Mouse (Mus musculus) midbrain, embryonic 13.5 days (tissue): ENCODE data around the gene Ptger1. TPM values are rescaled to one million over a fixed set of nuclear protein-coding genes. Genes with fewer than 3 reads are reported as not detected.

Source experiments
- ATAC-seq: fragments of 200-750 bp; cut with Nextera tagmentation; 2 replicates; pipeline ENCODE4 v1.8.0; 2017; ENCODE audit warnings: mild to moderate bottlenecking, moderate TSS enrichment, moderate library complexity
- H3K27ac ChIP-seq: fragments of 300-500 bp; sonication (generic); 2 replicates; pipeline ENCODE4 v1.5.1; 2015; ENCODE audit warnings: inconsistent platforms, mild to moderate bottlenecking, moderate library complexity
- H3K27me3 ChIP-seq: fragments of 300-500 bp; sonication (generic); 2 replicates; pipeline ENCODE4 v1.6.1; 2015; ENCODE audit warnings: mild to moderate bottlenecking, inconsistent platforms
- H3K36me3 ChIP-seq: fragments of 300-500 bp; sonication (generic); 2 replicates; pipeline ENCODE4 v1.6.1; 2015; ENCODE audit warnings: mild to moderate bottlenecking, inconsistent platforms
- H3K4me1 ChIP-seq: fragments of 300-500 bp; sonication (generic); replicated peaks from 2 replicates; pipeline ENCODE4 v1.6.1; 2015; ENCODE audit warnings: inconsistent platforms
- H3K4me2 ChIP-seq: fragments of 300-500 bp; sonication (generic); replicated peaks from 2 replicates; pipeline ENCODE4 v1.6.1; 2015; ENCODE audit warnings: moderate library complexity, mild to moderate bottlenecking, inconsistent platforms
- H3K4me3 ChIP-seq: fragments of 300-500 bp; sonication (generic); replicated peaks from 2 replicates; pipeline ENCODE4 v1.5.1; 2015; ENCODE audit warnings: mild to moderate bottlenecking, inconsistent platforms
- H3K9ac ChIP-seq: fragments of 300-500 bp; sonication (generic); replicated peaks from 2 replicates; pipeline ENCODE4 v1.6.1; 2015; ENCODE audit warnings: mild to moderate bottlenecking, inconsistent platforms
- H3K9me3 ChIP-seq: fragments of 300-500 bp; sonication (generic); 2 replicates; pipeline ENCODE4 v1.6.1; 2016; ENCODE audit warnings: mild to moderate bottlenecking, inconsistent platforms
- WGBS: fragments of 180-500 bp; shearing (Covaris S2); methylation state at CpG from one replicate; pipeline ENCODE4 v1.1.7; 2015; 5-methylcytosine and 5-hydroxymethylcytosine counted together
- polyA plus RNA-seq: library from polyadenylated mRNA; unstranded; fragments of >200 nt; fragmentation: Nextera tagmentation; extraction: Ambion mirVana; gene quantifications from 2 replicates; pipeline ENCODE4 v1.2.1, GENCODE M21; 2015

Gene Ptger1
- polyA plus RNA-seq, 1 experiment from 2014 or later: 0.75 TPM

- H3K27me3 ChIP-seq: no peaks in the 10 kb centered on the region
- H3K4me3 ChIP-seq: peak overlapping the region; percentile 93
- peak overlapping the region; percentile 75 for H3K27ac ChIP-seq
- peak overlapping the region; percentile 96 for H3K4me2 ChIP-seq
- H3K9ac ChIP-seq: peak overlapping the region; percentile 95
- H3K36me3 ChIP-seq: no peaks in the 10 kb centered on the region
- peaks cover 27% of the 10 kb centered on the region for H3K4me1 ChIP-seq
- ATAC-seq: no peak
- 52% methylated on average over 9 of the region's 9 CpGs for WGBS
- H3K9me3 ChIP-seq: no peaks in the 10 kb centered on the region
Observed at GRCm38 (mm10) chr8:83699566-83699965, 33.1 kb downstream of the Ptger1 start.

- H3K9me3 ChIP-seq: no peaks in the 10 kb centered on the region
- no peak overlapping the region for H3K27ac ChIP-seq
- peaks cover 27% of the 10 kb centered on the region for H3K4me1 ChIP-seq
- no peaks in the 10 kb centered on the region for H3K27me3 ChIP-seq
- H3K4me2 ChIP-seq: no peak overlapping the region
- H3K4me3 ChIP-seq: no peak overlapping the region
- no peak for ATAC-seq
- H3K36me3 ChIP-seq: no peaks in the 10 kb centered on the region
- WGBS: 84% methylated on average over 9 of the region's 9 CpGs
- no peak overlapping the region for H3K9ac ChIP-seq
Observed at GRCm38 (mm10) chr8:83700423-83701085, 34.1 kb downstream of the Ptger1 start.

- Histone ChIP-seq H3K27ac (no peak overlapping the region), H3K4me1 (peaks cover 11% of the 10 kb centered on the region), H3K27me3 (no peaks in the 10 kb centered on the region), H3K4me3 (no peak overlapping the region), H3K36me3 (no peaks in the 10 kb centered on the region), H3K9me3 (no peaks in the 10 kb centered on the region), H3K9ac (no peak overlapping the region), H3K4me2 (no peak overlapping the region)
- no peak for ATAC-seq
- 88% methylated on average over 4 of the region's 4 CpGs for WGBS
Observed at GRCm38 (mm10) chr8:83703426-83703825, 36.9 kb downstream of the Ptger1 start.

- Histone ChIP-seq H3K4me2 (no peak overlapping the region), H3K9ac (no peak overlapping the region), H3K9me3 (no peaks in the 10 kb centered on the region), H3K4me1 (no peaks in the 10 kb centered on the region), H3K27me3 (no peaks in the 10 kb centered on the region), H3K27ac (no peak overlapping the region), H3K36me3 (no peaks in the 10 kb centered on the region), H3K4me3 (no peak overlapping the region)
- WGBS: 65% methylated on average over 5 of the region's 5 CpGs
- ATAC-seq: no peak
Observed at GRCm38 (mm10) chr8:83706411-83706810, 39.9 kb downstream of the Ptger1 start.

- WGBS: 81% methylated on average over 8 of the region's 8 CpGs
- H3K4me1 ChIP-seq: no peaks in the 10 kb centered on the region
- H3K27ac ChIP-seq: no peak overlapping the region
- no peak overlapping the region for H3K9ac ChIP-seq
- H3K4me2 ChIP-seq: no peak overlapping the region
- no peaks in the 10 kb centered on the region for H3K9me3 ChIP-seq
- H3K27me3 ChIP-seq: no peaks in the 10 kb centered on the region
- no peaks in the 10 kb centered on the region for H3K36me3 ChIP-seq
- no peak overlapping the region for H3K4me3 ChIP-seq
- ATAC-seq: no peak
Observed at GRCm38 (mm10) chr8:83707554-83707953, 41.1 kb downstream of the Ptger1 start.

GRCm38 (mm10) chr8:83714676-83715030 is 48.2 kb downstream of the Ptger1 start:
- Histone ChIP-seq H3K9ac (no peak overlapping the region), H3K27ac (peak overlapping the region; percentile 67), H3K4me2 (peak overlapping the region; percentile 75), H3K9me3 (no peaks in the 10 kb centered on the region), H3K4me3 (peak overlapping the region; percentile 98), H3K4me1 (peaks cover 19% of the 10 kb centered on the region), H3K36me3 (peaks cover 6% of the 10 kb centered on the region), H3K27me3 (0 out of 2 replicates have a peak, but pooled peaks cover 2% of the 10 kb centered on the region)
- peak; percentile 63; the same call in 1 of the 2 replicates for ATAC-seq
- 18% methylated on average over 8 of the region's 8 CpGs for WGBS

GRCm38 (mm10) chr8:83715031-83715690 is 48.7 kb downstream of the Ptger1 start, which contains the start of gene Ddx39:
TSS of gene Ddx39 (plus strand) at chr8:83715177.
- Histone ChIP-seq H3K36me3 (peaks cover 11% of the 10 kb centered on the region), H3K4me1 (peaks cover 19% of the 10 kb centered on the region), H3K9me3 (no peaks in the 10 kb centered on the region), H3K4me3 (peak within 1 kb of the TSS; percentile 98), H3K4me2 (peak within 1 kb of the TSS; percentile 75), H3K27ac (peak within 1 kb of the TSS; percentile 93), H3K9ac (peak within 1 kb of the TSS; percentile 90), H3K27me3 (0 out of 2 replicates have a peak, but pooled peaks cover 2% of the 10 kb centered on the region)
- peak; percentile 100 for ATAC-seq
- WGBS: under 1% methylated on average over 63 of the region's 63 CpGs

GRCm38 (mm10) chr8:83715771-83716170 is 49.3 kb downstream of the Ptger1 start:
- H3K27me3 ChIP-seq: 0 out of 2 replicates have a peak, but pooled peaks cover 2% of the 10 kb centered on the region
- H3K9ac ChIP-seq: peak overlapping the region; percentile 90
- ATAC-seq: no peak
- H3K4me1 ChIP-seq: peaks cover 19% of the 10 kb centered on the region
- no peaks in the 10 kb centered on the region for H3K9me3 ChIP-seq
- peak overlapping the region; percentile 98 for H3K4me3 ChIP-seq
- peak overlapping the region; percentile 93 for H3K27ac ChIP-seq
- WGBS: 2% methylated on average over 17 of the region's 17 CpGs
- peak overlapping the region; percentile 75 for H3K4me2 ChIP-seq
- peaks cover 17% of the 10 kb centered on the region for H3K36me3 ChIP-seq

- ATAC-seq: no peak
- H3K27me3 ChIP-seq: 0 out of 2 replicates have a peak, but pooled peaks cover 2% of the 10 kb centered on the region
- peak overlapping the region; percentile 75 for H3K4me2 ChIP-seq
- no peak overlapping the region for H3K9ac ChIP-seq
- 76% methylated on average over 2 of the region's 2 CpGs for WGBS
- peaks cover 19% of the 10 kb centered on the region for H3K4me1 ChIP-seq
- no peak overlapping the region for H3K27ac ChIP-seq
- no peaks in the 10 kb centered on the region for H3K9me3 ChIP-seq
- H3K36me3 ChIP-seq: peaks cover 25% of the 10 kb centered on the region
- peak overlapping the region; percentile 98 for H3K4me3 ChIP-seq
Observed at GRCm38 (mm10) chr8:83716563-83716962, 50.1 kb downstream of the Ptger1 start.

GRCm38 (mm10) chr8:83719048-83719447 is 52.6 kb downstream of the Ptger1 start:
- Histone ChIP-seq H3K36me3 (peaks cover 50% of the 10 kb centered on the region), H3K27me3 (no peaks in the 10 kb centered on the region), H3K4me2 (no peak overlapping the region), H3K27ac (no peak overlapping the region), H3K4me3 (no peak overlapping the region), H3K4me1 (peaks cover 19% of the 10 kb centered on the region), H3K9ac (no peak overlapping the region), H3K9me3 (no peaks in the 10 kb centered on the region)
- 98% methylated on average over 2 of the region's 2 CpGs for WGBS
- ATAC-seq: no peak

- no peak overlapping the region for H3K4me3 ChIP-seq
- no peak for ATAC-seq
- 91% methylated on average over 2 of the region's 2 CpGs for WGBS
- no peaks in the 10 kb centered on the region for H3K9me3 ChIP-seq
- no peak overlapping the region for H3K4me2 ChIP-seq
- H3K27me3 ChIP-seq: no peaks in the 10 kb centered on the region
- H3K27ac ChIP-seq: no peak overlapping the region
- peaks cover 57% of the 10 kb centered on the region for H3K36me3 ChIP-seq
- no peak overlapping the region for H3K9ac ChIP-seq
- H3K4me1 ChIP-seq: peaks cover 19% of the 10 kb centered on the region
Observed at GRCm38 (mm10) chr8:83719693-83720092, 53.2 kb downstream of the Ptger1 start.

GRCm38 (mm10) chr8:83721405-83722025 is 55.0 kb downstream of the Ptger1 start:
- Histone ChIP-seq H3K4me1 (peaks cover 10% of the 10 kb centered on the region), H3K9ac (no peak overlapping the region), H3K27me3 (no peaks in the 10 kb centered on the region), H3K27ac (no peak overlapping the region), H3K4me2 (no peak overlapping the region), H3K36me3 (peaks cover 75% of the 10 kb centered on the region), H3K9me3 (no peaks in the 10 kb centered on the region), H3K4me3 (no peak overlapping the region)
- no peak for ATAC-seq
- WGBS: 94% methylated on average over 25 of the region's 25 CpGs
